ENCODE assay signal across 9 mouse cellular contexts in the genomic region with DNA sequence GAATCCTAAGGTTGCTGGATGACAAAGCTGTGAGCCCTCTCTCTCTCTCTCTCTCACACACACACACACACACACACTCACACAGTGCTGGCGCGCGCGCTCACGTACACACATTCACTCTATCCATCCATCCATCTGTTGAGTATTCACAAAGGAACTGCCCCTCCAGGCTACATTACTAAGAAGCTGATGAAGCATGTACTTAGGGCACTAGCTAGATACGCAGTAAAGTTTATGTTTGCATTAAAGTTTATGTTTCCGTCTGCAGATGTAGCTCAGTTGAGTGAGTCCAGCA. TPM values are rescaled to one million over a fixed set of nuclear protein-coding genes. Genes with fewer than 3 reads are reported as not detected.
DNase-seq lines count a peak whose midpoint lies in the region; ATAC-seq and TF ChIP-seq lines count a peak whose summit lies in the region.
"Had no signal": no experiment of that assay in that cellular context is flagged by ENCODE, and none has a peak within 500 bp of the region (broad histone marks: within the 10 kb centered on the region; RNA-seq: fewer than 3 reads in every experiment).

No protein-coding gene starts in this region.

- no peak for TF ChIP-seq EP300 in liver, postnatal 0 days (IDR thresholded peaks at IDR 0.05; ENCODE audit: low read depth)

- no peaks in the 10 kb centered on the region for H3K36me3 ChIP-seq in heart, embryonic 12.5 days
- peaks cover 13% of the 10 kb centered on the region for H3K36me3 ChIP-seq in E14TG2a.4 (ENCODE audit: insufficient read depth, low read length)
- H3K36me3 ChIP-seq in forebrain, embryonic 15.5 days: no peaks in the 10 kb centered on the region
- H3K36me3 ChIP-seq in liver, postnatal 0 days (replicated peaks; ENCODE audit: insufficient read depth, low read length): no peaks in the 10 kb centered on the region

- H3K27me3 ChIP-seq in heart, embryonic 12.5 days (replicated peaks): no peaks in the 10 kb centered on the region
- H3K27me3 ChIP-seq in E14TG2a.4 (ENCODE audit: insufficient read depth, low read length): peaks cover 27% of the 10 kb centered on the region
- H3K27me3 ChIP-seq in forebrain, embryonic 15.5 days: no peaks in the 10 kb centered on the region
- no peaks in the 10 kb centered on the region for H3K27me3 ChIP-seq in liver, postnatal 0 days (ENCODE audit: insufficient read depth, low read length)

- intact Hi-C loops in heart, postnatal 14 days (cut with DNase I): no loop called here

- peak overlapping the region; percentile 73 for H3K4me3 ChIP-seq in heart, embryonic 12.5 days
- H3K4me3 ChIP-seq in E14TG2a.4 (replicated peaks; ENCODE audit: low read length): peak overlapping the region; percentile 97
- H3K4me3 ChIP-seq in forebrain, embryonic 15.5 days: peak overlapping the region; percentile 59
- peak overlapping the region; percentile 68 for H3K4me3 ChIP-seq in liver, postnatal 0 days (ENCODE audit: low read depth, low read length)

- H3K27ac ChIP-seq in heart, embryonic 12.5 days (ENCODE audit: poor library complexity, severe bottlenecking): no peak overlapping the region
- H3K27ac ChIP-seq in forebrain, embryonic 15.5 days (replicated peaks): peak overlapping the region; percentile 44
- no peak overlapping the region for H3K27ac ChIP-seq in liver, postnatal 0 days (ENCODE audit: low read depth)

- no peak for TF ChIP-seq CTCF in E14TG2a.4 (conservative IDR thresholded peaks at IDR 0.05; ENCODE audit: low read length)
- no peak for TF ChIP-seq CTCF in liver, postnatal 0 days (IDR thresholded peaks at IDR 0.05; ENCODE audit: low read depth)

- H3K9me3 ChIP-seq in heart, embryonic 12.5 days (replicated peaks): no peaks in the 10 kb centered on the region
- H3K9me3 ChIP-seq in E14TG2a.4 (ENCODE audit: low read length): no peaks in the 10 kb centered on the region
- no peaks in the 10 kb centered on the region for H3K9me3 ChIP-seq in forebrain, embryonic 15.5 days
- H3K9me3 ChIP-seq in liver, postnatal 0 days (ENCODE audit: low read length): no peaks in the 10 kb centered on the region

- H3K4me2 ChIP-seq in heart, embryonic 12.5 days: peak overlapping the region; percentile 93
- peak overlapping the region; percentile 91 for H3K4me2 ChIP-seq in forebrain, embryonic 15.5 days (replicated peaks)
- peak overlapping the region; percentile 96 for H3K4me2 ChIP-seq in liver, postnatal 0 days (ENCODE audit: low read depth, low read length)

- peak overlapping the region; percentile 75 for H3K9ac ChIP-seq in heart, embryonic 12.5 days
- H3K9ac ChIP-seq in forebrain, embryonic 15.5 days (replicated peaks): peak overlapping the region; percentile 34
- no peak overlapping the region for H3K9ac ChIP-seq in liver, postnatal 0 days (replicated peaks)

- DNase-seq in heart, postnatal 14 days: no peak
- DNase-seq in liver, postnatal 0 days: no peak
- no peak for DNase-seq in layer of hippocampus, postnatal 10 days (ENCODE audit: low spot score in 2 of 2)
- no peak for DNase-seq in layer of hippocampus, adult 8-10 months (ENCODE audit: low spot score in 2 of 2)
- no peak for DNase-seq in c-Kit-positive CD71-positive TER-119-positive erythroid progenitor cells, embryonic 14.5 days (ENCODE audit: low spot score)

- ATAC-seq in heart, embryonic 12.5 days (ENCODE audit: insufficient number of reproducible peaks, low FRiP score): no peak
- ATAC-seq in forebrain, embryonic 15.5 days (replicated peaks): 0 out of 2 replicates have a peak, but pooled peaks have one; percentile 11
- ATAC-seq in liver, postnatal 0 days: no peak

- peaks cover 15% of the 10 kb centered on the region for H3K4me1 ChIP-seq in heart, embryonic 12.5 days (replicated peaks)
- peaks cover 25% of the 10 kb centered on the region for H3K4me1 ChIP-seq in E14TG2a.4 (replicated peaks; ENCODE audit: low read depth, low read length)
- peaks cover 16% of the 10 kb centered on the region for H3K4me1 ChIP-seq in forebrain, embryonic 15.5 days
- H3K4me1 ChIP-seq in liver, postnatal 0 days (ENCODE audit: insufficient read depth): peaks cover 11% of the 10 kb centered on the region; the same call in 1 of the 2 replicates

- 47% methylated on average over 7 of the region's 7 CpGs for WGBS in heart, embryonic 12.5 days
- WGBS in forebrain, embryonic 15.5 days: 23% methylated on average over 7 of the region's 7 CpGs
- WGBS in liver, postnatal 0 days (ENCODE audit: insufficient replicate concordance): 46% methylated on average over 7 of the region's 7 CpGs

RNA-seq across cellular contexts. Expression of a gene that starts 0.7 kb away (rescaled TPM):
- 59.9 and 64.9 TPM in 2 replicates for polyA plus RNA-seq in heart, embryonic 12.5 days (2016; fragmentation: Nextera tagmentation; extraction: Ambion mirVana)
- 1 to 10 TPM; 6.7 to 9.3 TPM for total RNA-seq in heart, postnatal 14 days (2021)
- 43.4 and 47.2 TPM in 2 replicates for polyA plus RNA-seq in forebrain, embryonic 15.5 days (2015; fragmentation: Nextera tagmentation; extraction: Ambion mirVana)
- 25.8 and 27.1 TPM in 2 replicates for polyA plus RNA-seq in liver, postnatal 0 days (2015; fragmentation: Nextera tagmentation; extraction: Ambion mirVana)
- 10 to 100 TPM; 11.6 to 13.0 TPM for total RNA-seq in layer of hippocampus, postnatal 10 days (2021)
- total RNA-seq in layer of hippocampus, adult 8-10 months (2022): 10 to 100 TPM; 25.6 to 40.2 (median 33.6) TPM

RNA-seq across cellular contexts. Expression of a gene that starts 7.9 kb away (rescaled TPM):
- 28.1 and 31.4 TPM in 2 replicates for polyA plus RNA-seq in heart, embryonic 12.5 days (2016; fragmentation: Nextera tagmentation; extraction: Ambion mirVana)
- total RNA-seq in heart, postnatal 14 days (2021): 1 to 10 TPM in 1 of 2 experiments, not detected in 1; 2.4 TPM
- 27.1 and 30.1 TPM in 2 replicates for polyA plus RNA-seq in forebrain, embryonic 15.5 days (2015; fragmentation: Nextera tagmentation; extraction: Ambion mirVana)
- 4.6 and 5.2 TPM in 2 replicates for polyA plus RNA-seq in liver, postnatal 0 days (2015; fragmentation: Nextera tagmentation; extraction: Ambion mirVana)
- 1 to 10 TPM; 1.0 to 1.6 TPM for total RNA-seq in layer of hippocampus, postnatal 10 days (2021)
- 1 to 10 TPM in 1 of 4 experiments, under 1 TPM in 3; 0.68 to 1.2 (median 0.94) TPM for total RNA-seq in layer of hippocampus, adult 8-10 months (2022)
- total RNA-seq: neutrophil, adult 5-6 weeks had no signal

RNA-seq across cellular contexts. Expression of a gene that starts 11.6 kb away (rescaled TPM):
- 4.6 and 5.4 TPM in 2 replicates for polyA plus RNA-seq in heart, embryonic 12.5 days (2016; fragmentation: Nextera tagmentation; extraction: Ambion mirVana)
- total RNA-seq in heart, postnatal 14 days (2021): 1 to 10 TPM; 1.3 TPM
- polyA plus RNA-seq in forebrain, embryonic 15.5 days (2015; fragmentation: Nextera tagmentation; extraction: Ambion mirVana): 23.1 and 26.3 TPM in 2 replicates
- polyA plus RNA-seq in liver, postnatal 0 days (2015; fragmentation: Nextera tagmentation; extraction: Ambion mirVana): 2.3 and 3.4 TPM in 2 replicates
- total RNA-seq in layer of hippocampus, postnatal 10 days (2021): 10 to 100 TPM; 43.3 to 49.1 TPM
- total RNA-seq in layer of hippocampus, adult 8-10 months (2022): 10 to 100 TPM; 23.2 to 31.9 (median 25.8) TPM

RNA-seq across cellular contexts. Expression of a gene that starts 14.2 kb away (rescaled TPM):
- 0.27 and 0.33 TPM in 2 replicates for polyA plus RNA-seq in heart, embryonic 12.5 days (2016; fragmentation: Nextera tagmentation; extraction: Ambion mirVana)
- total RNA-seq in heart, postnatal 14 days (2021): under 1 TPM in 1 of 2 experiments, not detected in 1; 0.31 TPM
- polyA plus RNA-seq in forebrain, embryonic 15.5 days (2015; fragmentation: Nextera tagmentation; extraction: Ambion mirVana): 1.3 TPM in 2 replicates
- 0.12 and 0.13 TPM in 2 replicates for polyA plus RNA-seq in liver, postnatal 0 days (2015; fragmentation: Nextera tagmentation; extraction: Ambion mirVana)
- total RNA-seq in layer of hippocampus, postnatal 10 days (2021): 1 to 10 TPM; 4.6 to 4.8 TPM
- total RNA-seq in layer of hippocampus, adult 8-10 months (2022): 1 to 10 TPM in 3 of 4 experiments, under 1 TPM in 1; 0.71 to 2.4 (median 1.6) TPM

RNA-seq across cellular contexts. Expression of a gene that starts 21.8 kb away (rescaled TPM):
- 101 and 105 TPM in 2 replicates for polyA plus RNA-seq in heart, embryonic 12.5 days (2016; fragmentation: Nextera tagmentation; extraction: Ambion mirVana)
- 10 to 100 TPM; 42.4 to 43.1 TPM for total RNA-seq in heart, postnatal 14 days (2021)
- polyA plus RNA-seq in forebrain, embryonic 15.5 days (2015; fragmentation: Nextera tagmentation; extraction: Ambion mirVana): 161 and 162 TPM in 2 replicates
- 32.6 and 34.1 TPM in 2 replicates for polyA plus RNA-seq in liver, postnatal 0 days (2015; fragmentation: Nextera tagmentation; extraction: Ambion mirVana)
- total RNA-seq in layer of hippocampus, postnatal 10 days (2021): 10 to 100 TPM; 87.4 to 90.0 TPM
- total RNA-seq in layer of hippocampus, adult 8-10 months (2022): 100 to 1,000 TPM in 2 of 4 experiments, 10 to 100 TPM in 2; 85.7 to 105 (median 98.4) TPM

Comparison
In these comparisons a context has a peak if more than half of its experiments do, and no peak if none do; other contexts are left out.
1. RNA of a gene that starts 11.6 kb away (total RNA-seq): 43.3 to 49.1 TPM in layer of hippocampus, postnatal 10 days and 23.2 to 31.9 TPM in layer of hippocampus, adult 8-10 months; 1.3 TPM in heart, postnatal 14 days; every median in the first group is over 10 times any median in the second.
2. Peak in every context shown above with its lines, with median percentiles within 50 percentile points of each other: H3K4me2 ChIP-seq and H3K4me3 ChIP-seq.